Mouse (Mus musculus): ENCODE measurements around the gene Cd276. TPM values are rescaled to one million over a fixed set of nuclear protein-coding genes. Genes with fewer than 3 reads are reported as not detected.
A peak's percentile ranks its signal among the peaks of the same experiment; 100 is the strongest.
"Not testable (repeated sequence)": the region's sequence is repeated elsewhere in the genome, so short reads cannot be mapped to it uniquely, and the experiment has no call there.

The Cd276 gene
- polyA plus RNA-seq (2015; fragmentation: Nextera tagmentation; extraction: Ambion mirVana) = 57.5 and 59.2 TPM in 2 replicates

GRCm38 (mm10) chr9:58554908-58555684, at the start of gene Cd276:
Cd276 (minus strand) TSS chr9:58555437.
- Histone ChIP-seq H3K27me3 (no peaks in the 10 kb centered on the region), H3K4me1 (peaks cover 36% of the 10 kb centered on the region), H3K9me3 (no peaks in the 10 kb centered on the region), H3K36me3 (no peaks in the 10 kb centered on the region), H3K4me2 (peak within 1 kb of the TSS; percentile 68), H3K27ac (peak within 1 kb of the TSS; percentile 97), H3K4me3 (peak within 1 kb of the TSS; percentile 84), H3K9ac (peak within 1 kb of the TSS; percentile 96)
- under 1% methylated on average over 66 of the region's 68 CpGs for WGBS
- peak; percentile 72 for ATAC-seq (ENCODE audit: insufficient number of reproducible peaks, low FRiP score, low TSS enrichment, low read depth)

- no peak overlapping the region for H3K4me2 ChIP-seq
- H3K9ac ChIP-seq = no peak overlapping the region
- no peaks in the 10 kb centered on the region for H3K27me3 ChIP-seq
- no peak overlapping the region for H3K27ac ChIP-seq
- no peak overlapping the region for H3K4me3 ChIP-seq
- no peaks in the 10 kb centered on the region for H3K36me3 ChIP-seq
- 0 out of 2 replicates have a peak, but pooled peaks cover 3% of the 10 kb centered on the region for H3K4me1 ChIP-seq
- ATAC-seq (ENCODE audit: insufficient number of reproducible peaks, low FRiP score, low TSS enrichment, low read depth) = no peak
- WGBS = 96% methylated on average over 1 of the region's 1 CpGs
- no peaks in the 10 kb centered on the region for H3K9me3 ChIP-seq
These were observed 40.1 kb upstream of the Cd276 start for GRCm38 (mm10) chr9:58595313-58595712.

- ATAC-seq (ENCODE audit: insufficient number of reproducible peaks, low FRiP score, low TSS enrichment, low read depth) = no peak
- Histone ChIP-seq H3K27ac (no peak overlapping the region), H3K27me3 (no peaks in the 10 kb centered on the region), H3K4me2 (no peak overlapping the region), H3K36me3 (no peaks in the 10 kb centered on the region), H3K9me3 (no peaks in the 10 kb centered on the region), H3K4me3 (no peak overlapping the region), H3K9ac (no peak overlapping the region), H3K4me1 (0 out of 2 replicates have a peak, but pooled peaks cover 3% of the 10 kb centered on the region)
- 90% methylated on average over 4 of the region's 4 CpGs for WGBS
These were observed 33.4 kb upstream of the Cd276 start for GRCm38 (mm10) chr9:58588657-58589056.

DNA sequence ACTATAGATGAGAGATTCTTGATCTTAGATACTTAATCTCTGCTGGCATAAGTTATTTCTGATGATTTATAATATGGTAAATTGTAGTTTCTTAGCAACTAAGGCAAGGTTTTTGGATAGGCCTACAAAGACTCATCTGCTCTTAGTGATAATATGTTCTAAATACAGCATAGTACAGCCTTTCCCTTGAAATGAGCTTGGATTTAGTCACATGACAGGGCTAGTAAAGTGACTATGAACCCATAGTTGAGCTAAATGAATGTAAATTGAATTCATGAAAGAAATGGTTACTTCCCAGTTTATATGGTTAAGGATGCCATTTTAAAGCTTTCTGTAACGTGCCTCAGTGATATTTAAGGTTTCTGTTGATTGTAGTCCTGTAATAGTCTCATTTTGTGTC, 29.1 kb upstream of the Cd276 start:
- Histone ChIP-seq H3K4me3 (no peak overlapping the region), H3K9ac (no peak overlapping the region), H3K4me1 (peaks cover 5% of the 10 kb centered on the region), H3K27me3 (no peaks in the 10 kb centered on the region), H3K9me3 (no peaks in the 10 kb centered on the region), H3K4me2 (no peak overlapping the region), H3K36me3 (no peaks in the 10 kb centered on the region), H3K27ac (no peak overlapping the region)
- WGBS = 78% methylated on average over 1 of the region's 1 CpGs
- ATAC-seq (ENCODE audit: insufficient number of reproducible peaks, low FRiP score, low TSS enrichment, low read depth) = no peak

- Histone ChIP-seq H3K9me3 (no peaks in the 10 kb centered on the region), H3K4me2 (peak overlapping the region; percentile 56), H3K27me3 (no peaks in the 10 kb centered on the region), H3K9ac (peak overlapping the region; percentile 99), H3K4me1 (peaks cover 5% of the 10 kb centered on the region), H3K36me3 (no peaks in the 10 kb centered on the region), H3K4me3 (peak overlapping the region; percentile 92), H3K27ac (peak overlapping the region; percentile 96)
- no peak for ATAC-seq (ENCODE audit: insufficient number of reproducible peaks, low FRiP score, low TSS enrichment, low read depth)
- WGBS = 2% methylated on average over 8 of the region's 8 CpGs
These were observed 28.0 kb upstream of the Cd276 start for GRCm38 (mm10) chr9:58583267-58583641.

GRCm38 (mm10) chr9:58582581-58583266, 27.5 kb upstream of the Cd276 start:
- no peaks in the 10 kb centered on the region for H3K36me3 ChIP-seq
- under 1% methylated on average over 42 of the region's 42 CpGs for WGBS
- no peak; the same call in 1 of the 2 replicates for ATAC-seq (ENCODE audit: insufficient number of reproducible peaks, low FRiP score, low TSS enrichment, low read depth)

DNA sequence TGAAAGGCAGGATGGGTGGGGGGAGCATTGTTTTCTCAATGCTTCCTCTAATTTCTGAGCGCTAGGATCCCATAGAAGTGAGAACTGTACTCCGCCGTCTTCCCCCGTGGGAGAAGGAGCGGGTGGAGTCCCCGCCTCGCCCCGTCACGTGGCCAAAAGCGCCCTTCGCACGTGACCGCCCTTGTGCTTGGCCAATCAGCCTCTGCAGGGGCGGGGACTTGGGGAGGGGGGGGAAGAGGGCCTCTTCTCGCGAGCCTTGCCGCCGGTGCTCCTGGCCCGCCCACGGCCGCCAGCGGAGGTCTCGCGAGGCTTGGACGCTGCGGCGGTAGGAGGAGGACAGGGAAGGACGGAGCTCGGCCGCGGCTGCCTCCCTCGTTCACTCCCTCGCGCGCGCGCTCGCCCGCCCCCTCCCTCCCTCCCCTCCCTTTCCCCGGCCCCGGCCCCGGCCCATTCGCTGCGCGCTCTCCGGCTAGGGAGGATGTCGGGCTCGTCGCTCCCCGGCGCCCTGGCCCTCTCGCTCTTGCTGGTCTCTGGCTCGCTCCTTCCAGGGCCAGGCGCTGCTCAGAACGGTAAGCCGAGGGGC, 26.8 kb upstream of the Cd276 start, which contains the start of gene Nptn:
Gene Nptn (plus strand): TSS at position 283 of the 583 bp plus-strand sequence.
- Histone ChIP-seq H3K27me3 (no peaks in the 10 kb centered on the region), H3K9ac (peak within 1 kb of the TSS; percentile 99), H3K36me3 (no peaks in the 10 kb centered on the region), H3K27ac (peak within 1 kb of the TSS; percentile 96), H3K4me2 (peak within 1 kb of the TSS; percentile 63), H3K4me3 (peak within 1 kb of the TSS; percentile 92), H3K4me1 (peaks cover 5% of the 10 kb centered on the region), H3K9me3 (no peaks in the 10 kb centered on the region)
- ATAC-seq (ENCODE audit: insufficient number of reproducible peaks, low FRiP score, low TSS enrichment, low read depth) = peak; percentile 99
- 0% methylated on average over 25 of the region's 56 CpGs for WGBS

More at GRCm38 (mm10) chr9:58582581-58583266, 27.5 kb upstream of the Cd276 start:
- Histone ChIP-seq H3K27me3 (no peaks in the 10 kb centered on the region), H3K9ac (peak overlapping the region; percentile 99), H3K4me3 (peak overlapping the region; percentile 92), H3K9me3 (no peaks in the 10 kb centered on the region), H3K4me2 (peak overlapping the region; percentile 56), H3K27ac (peak overlapping the region; percentile 96), H3K4me1 (peaks cover 5% of the 10 kb centered on the region)

DNA sequence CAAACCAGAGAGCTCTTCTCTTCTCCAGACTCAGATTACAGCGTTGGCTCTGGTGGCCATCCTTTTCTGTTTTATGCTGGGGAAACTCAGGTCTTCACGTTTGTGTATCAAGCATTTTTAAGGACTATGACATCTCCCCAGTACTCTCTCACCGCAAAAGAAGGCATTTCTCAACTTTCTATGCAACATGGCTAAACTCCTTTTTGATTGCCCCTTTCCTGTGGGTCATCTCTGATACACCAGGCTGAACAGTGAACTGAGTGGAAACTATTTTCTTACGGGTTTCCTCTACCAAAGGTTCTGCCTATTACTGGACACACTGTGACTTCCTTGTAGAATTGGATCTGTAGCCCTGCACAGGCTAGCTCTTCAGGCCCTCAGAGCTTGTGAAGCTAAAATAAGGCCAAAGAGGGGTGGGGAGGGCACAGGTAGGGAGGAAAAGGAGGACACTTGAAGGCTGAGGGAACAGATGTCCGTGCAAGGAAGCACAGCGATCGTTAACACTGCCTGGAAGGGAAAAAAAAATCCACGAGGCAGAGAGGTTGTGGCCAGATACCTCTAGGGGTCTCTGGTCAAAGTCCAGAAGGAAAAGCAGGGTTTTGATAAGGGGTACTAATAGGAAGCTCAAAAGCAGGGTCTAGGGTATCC, 26.2 kb upstream of the Cd276 start:
- peak overlapping the region; percentile 86 for H3K27ac ChIP-seq
- H3K4me3 ChIP-seq = peak overlapping the region; percentile 92
- 30% methylated on average over 8 of the region's 8 CpGs for WGBS
- H3K27me3 ChIP-seq = no peaks in the 10 kb centered on the region
- no peaks in the 10 kb centered on the region for H3K36me3 ChIP-seq
- H3K4me1 ChIP-seq = peaks cover 5% of the 10 kb centered on the region
- H3K9ac ChIP-seq = peak overlapping the region; percentile 42
- no peaks in the 10 kb centered on the region for H3K9me3 ChIP-seq
- H3K4me2 ChIP-seq = peak overlapping the region; percentile 63
- ATAC-seq (ENCODE audit: insufficient number of reproducible peaks, low FRiP score, low TSS enrichment, low read depth) = no peak

- H3K9me3 ChIP-seq; H3K4me3 ChIP-seq; H3K4me1 ChIP-seq; H3K36me3 ChIP-seq; H3K27ac ChIP-seq; ATAC-seq (ENCODE audit: insufficient number of reproducible peaks, low FRiP score, low TSS enrichment, low read depth); H3K27me3 ChIP-seq; H3K9ac ChIP-seq; H3K4me2 ChIP-seq: not testable (repeated sequence)
- 78% methylated on average over 10 of the region's 10 CpGs for WGBS
These were observed 25.4 kb upstream of the Cd276 start for GRCm38 (mm10) chr9:58580453-58581195.

- ATAC-seq (ENCODE audit: insufficient number of reproducible peaks, low FRiP score, low TSS enrichment, low read depth) = no peak
- H3K27me3 ChIP-seq = no peaks in the 10 kb centered on the region
- no peak overlapping the region for H3K4me2 ChIP-seq
- no peaks in the 10 kb centered on the region for H3K36me3 ChIP-seq
- no peak overlapping the region for H3K27ac ChIP-seq
- H3K9ac ChIP-seq = no peak overlapping the region
- no peak overlapping the region for H3K4me3 ChIP-seq
- 15% methylated on average over 3 of the region's 3 CpGs for whole genome bisulfite sequencing
- no peaks in the 10 kb centered on the region for H3K9me3 ChIP-seq
- H3K4me1 ChIP-seq = peaks cover 5% of the 10 kb centered on the region
These were observed 23.4 kb upstream of the Cd276 start for GRCm38 (mm10) chr9:58578669-58579068.

DNA sequence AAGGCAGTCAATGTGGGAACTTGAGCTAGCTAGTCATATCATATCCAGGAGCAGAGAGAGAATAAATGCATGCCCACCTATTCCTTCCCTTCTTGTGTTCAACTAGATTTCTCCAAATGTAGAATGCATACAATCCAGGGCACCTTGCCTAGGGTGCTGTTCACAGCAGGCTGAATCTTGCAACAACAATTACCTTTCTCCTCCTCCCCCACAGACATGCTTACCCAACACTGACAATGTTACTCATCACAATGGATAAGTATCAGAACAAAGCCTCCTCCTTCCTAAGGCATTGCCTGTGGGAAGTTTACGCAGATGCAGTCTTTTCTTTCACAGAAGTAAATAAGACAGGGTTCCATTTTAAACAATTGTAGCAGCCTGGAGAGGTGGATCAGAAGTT, 15.8 kb upstream of the Cd276 start:
- Histone ChIP-seq H3K36me3 (no peaks in the 10 kb centered on the region), H3K9ac (no peak overlapping the region), H3K4me3 (no peak overlapping the region), H3K4me1 (no peaks in the 10 kb centered on the region), H3K27ac (no peak overlapping the region), H3K9me3 (no peaks in the 10 kb centered on the region), H3K4me2 (no peak overlapping the region), H3K27me3 (no peaks in the 10 kb centered on the region)
- no peak for ATAC-seq (ENCODE audit: insufficient number of reproducible peaks, low FRiP score, low TSS enrichment, low read depth)
- WGBS = 97% methylated on average over 1 of the region's 1 CpGs
